Mouse (Mus musculus) erythroid progenitor cell, adult 5-6 weeks (primary cell): ENCODE measurements around the gene Vps13c. TPM values are rescaled to one million over a fixed set of nuclear protein-coding genes. Genes with fewer than 3 reads are reported as not detected.
A peak's percentile ranks its signal among the peaks of the same experiment; 100 is the strongest.

ENCODE experiments used
- ATAC-seq: replicated peaks from 2 replicates; pipeline ENCODE4 v1.8.0; 2016; ENCODE audit warnings: moderate number of reproducible peaks, mild to moderate bottlenecking, moderate TSS enrichment, inconsistent platforms; ENCODE audit not compliant: poor library complexity, low FRiP score, severe bottlenecking
- total RNA-seq, 2 experiments: library from RNA; stranded (forward) in 1 of 2; stranded (reverse) in 1 of 2; fragments of 150-400 nt in 1 of 2; fragments of 186-747, 209-891 nt in 1 of 2; gene quantifications; 2 replicates each; pipeline versions ENCODE4 v1.2.3 to v1.2.4; 2015 to 2017; ENCODE audit warnings: low replicate concordance in 2 of 2

Vps13c gene
- total RNA-seq, 2 experiments from 2014 or later: 6.1 to 13.8 TPM

DNA sequence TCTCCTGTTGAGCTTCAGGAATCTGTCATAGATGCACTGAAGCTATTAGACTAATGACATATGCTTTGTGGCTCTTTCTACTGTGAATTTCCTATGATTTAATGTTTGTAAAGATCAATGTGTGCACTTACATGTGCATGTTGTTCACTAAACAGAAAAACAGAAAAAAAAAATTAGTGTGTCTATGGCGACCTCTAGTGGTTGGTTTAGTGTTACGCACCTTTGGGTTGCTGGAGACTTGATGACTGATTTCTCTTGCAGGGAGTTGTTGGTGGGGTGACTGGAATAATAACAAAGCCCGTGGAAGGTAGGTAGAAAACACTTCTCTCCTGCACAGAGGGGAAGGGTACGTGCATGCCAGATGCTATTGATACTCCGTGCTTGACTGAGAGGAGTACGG, 133.3 kb downstream of the Vps13c start:
- ATAC-seq: no peak

DNA sequence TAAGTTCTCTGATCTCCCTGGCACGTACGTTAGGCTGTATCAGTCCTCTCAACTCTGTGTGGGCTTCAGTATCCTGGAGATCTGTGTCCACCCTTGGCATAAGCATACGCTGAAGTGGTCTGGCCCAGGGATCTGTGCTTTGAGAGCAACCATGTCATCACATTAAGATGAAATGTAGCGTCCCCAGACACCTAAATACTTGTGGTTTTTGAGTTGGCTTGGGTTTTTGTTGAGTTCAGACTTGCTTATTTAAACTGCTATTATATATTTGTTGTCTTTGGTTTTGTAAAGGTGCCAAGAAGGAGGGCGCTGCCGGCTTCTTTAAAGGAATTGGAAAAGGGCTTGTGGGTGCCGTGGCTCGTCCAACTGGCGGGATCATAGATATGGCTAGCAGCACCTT, 135.3 kb downstream of the Vps13c start:
- no peak for ATAC-seq

DNA sequence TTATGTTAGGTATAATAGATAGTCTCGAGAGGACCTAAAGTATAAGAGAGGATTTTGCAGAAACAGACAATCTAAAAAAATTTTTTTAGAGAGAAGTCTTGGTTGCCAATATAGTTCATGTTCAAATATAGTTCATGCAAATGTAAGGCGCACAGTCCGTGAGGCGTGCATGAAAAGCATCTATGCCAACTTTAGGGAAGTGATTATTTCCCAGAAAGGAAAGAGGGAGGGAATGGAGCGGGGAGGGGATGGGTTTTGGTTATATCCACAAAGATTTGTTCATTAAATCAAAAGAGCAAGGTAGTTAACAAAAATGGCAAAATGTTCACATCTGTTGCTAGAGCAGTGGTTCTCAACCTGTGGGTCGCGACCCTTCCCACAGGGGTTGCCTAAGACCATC, 166.4 kb downstream of the Vps13c start:
- ATAC-seq: no peak

DNA sequence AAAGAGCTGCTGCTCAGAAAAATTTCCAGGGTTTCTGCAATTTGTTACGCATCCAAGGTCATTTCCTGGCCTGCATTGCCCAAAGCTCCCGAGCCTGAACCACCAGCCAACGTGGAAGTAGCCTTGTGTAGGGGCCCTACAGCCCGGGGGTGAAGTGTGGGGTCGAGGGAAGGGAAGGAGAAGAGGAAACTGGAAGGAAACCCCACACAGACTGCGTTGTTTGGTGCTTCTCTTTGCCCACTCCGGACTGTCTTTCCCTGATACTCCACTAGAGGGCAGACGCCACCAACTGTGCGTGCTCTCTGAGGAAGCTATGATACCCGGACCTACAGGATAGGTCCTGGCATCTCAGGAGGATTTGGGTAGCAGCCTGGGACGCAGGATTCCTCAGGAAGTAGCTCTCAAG, 174.8 kb downstream of the Vps13c start:
- ATAC-seq: peak; percentile 52; the same call in 1 of the 2 replicates

DNA sequence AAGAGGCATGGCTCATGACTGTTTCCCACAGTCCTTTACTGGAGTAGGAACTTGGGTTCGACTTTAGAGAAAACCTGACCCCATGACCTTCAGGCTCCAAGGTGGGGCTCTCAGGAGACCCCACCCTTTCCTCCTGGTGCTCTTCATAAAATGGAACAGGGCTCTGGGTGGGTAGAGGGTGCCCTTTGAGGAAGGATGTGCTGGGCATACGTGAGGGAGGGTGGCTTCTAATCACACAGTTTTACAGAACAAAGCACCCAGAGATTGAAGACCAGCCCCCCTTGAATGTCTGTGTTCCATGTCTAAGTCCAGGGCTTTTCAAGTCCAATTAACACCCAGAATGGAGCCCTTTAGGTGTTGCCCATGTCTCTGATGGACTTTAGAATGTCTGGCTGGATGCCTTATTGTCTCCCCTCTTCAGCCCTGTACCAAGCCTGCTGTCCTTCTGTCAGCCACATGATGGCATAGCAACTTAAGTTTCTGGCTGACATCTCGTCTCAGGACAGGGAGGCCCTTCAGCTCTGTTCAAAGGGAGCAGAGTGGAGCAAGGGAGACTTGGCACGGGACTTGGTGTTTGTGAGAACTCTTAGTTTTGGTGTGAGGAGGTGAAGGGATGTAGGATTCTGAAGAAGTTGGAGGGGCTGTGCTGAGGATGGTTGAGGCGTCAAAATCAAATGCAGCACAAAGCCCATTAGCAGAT, 176.2 kb downstream of the Vps13c start:
- no peak for ATAC-seq

DNA sequence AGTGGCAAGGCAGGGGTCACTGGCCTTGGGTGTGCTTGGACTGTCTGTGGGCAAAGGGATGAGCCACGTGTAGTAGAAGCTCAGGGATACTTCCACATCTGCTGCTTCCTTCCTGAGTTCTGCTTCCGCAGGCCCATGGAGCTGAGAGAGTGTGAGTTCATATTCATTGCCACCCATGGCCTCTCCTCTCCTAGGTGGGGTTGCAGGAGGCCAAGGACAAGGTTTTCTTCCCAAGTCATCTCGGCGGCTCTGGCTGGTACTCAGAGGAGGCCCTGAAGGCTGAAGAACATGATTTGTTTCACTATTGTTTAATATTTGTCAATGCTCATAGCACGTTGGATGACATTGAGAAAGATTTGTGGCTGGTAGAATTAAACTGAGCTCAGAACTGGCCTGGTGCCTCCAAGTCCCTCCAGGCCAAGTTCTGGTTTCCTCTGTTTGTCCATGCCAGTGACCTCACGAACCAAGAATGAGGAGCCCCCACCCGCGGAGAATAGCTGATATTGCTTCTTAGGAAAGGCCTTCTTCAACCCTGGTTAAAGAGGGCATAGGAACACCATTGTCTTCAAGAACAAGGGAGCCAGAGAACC, 180.7 kb downstream of the Vps13c start:
- ATAC-seq: no peak

DNA sequence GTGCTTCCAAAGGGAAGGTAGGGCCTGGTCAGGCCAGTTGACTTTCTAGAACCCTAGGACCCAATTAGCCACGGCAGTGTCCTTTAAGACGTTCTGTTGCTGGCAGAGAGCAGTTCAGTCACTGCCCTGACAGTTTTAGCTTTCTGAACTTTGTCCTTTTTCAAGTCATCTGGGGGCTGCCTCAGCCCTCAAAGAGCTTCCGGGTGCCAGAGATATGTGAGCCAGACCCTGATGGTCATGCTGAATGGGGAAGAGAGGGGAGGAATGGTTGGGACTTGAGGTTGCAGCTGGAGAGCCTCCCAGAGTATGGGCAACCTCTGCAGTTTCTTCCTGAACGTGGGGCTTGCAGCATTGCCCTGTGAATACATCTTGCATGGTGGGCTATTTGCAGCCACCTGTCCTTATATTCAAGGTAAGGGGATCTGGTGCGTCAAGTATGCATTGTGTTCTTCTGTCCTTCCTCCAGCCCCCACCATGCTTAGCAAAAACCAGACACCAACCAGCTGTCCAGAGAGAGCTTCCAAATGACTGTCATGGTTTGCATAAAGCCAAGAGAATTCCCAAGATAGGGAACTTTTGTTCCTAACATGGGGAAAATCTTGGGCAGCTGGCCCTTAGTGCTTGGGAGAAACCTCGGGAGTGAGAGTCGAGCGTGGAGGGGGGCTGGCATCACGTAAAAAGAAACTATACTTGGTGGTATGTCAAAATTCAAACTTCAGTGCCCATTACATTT, 182.3 kb downstream of the Vps13c start:
- ATAC-seq: no peak

DNA sequence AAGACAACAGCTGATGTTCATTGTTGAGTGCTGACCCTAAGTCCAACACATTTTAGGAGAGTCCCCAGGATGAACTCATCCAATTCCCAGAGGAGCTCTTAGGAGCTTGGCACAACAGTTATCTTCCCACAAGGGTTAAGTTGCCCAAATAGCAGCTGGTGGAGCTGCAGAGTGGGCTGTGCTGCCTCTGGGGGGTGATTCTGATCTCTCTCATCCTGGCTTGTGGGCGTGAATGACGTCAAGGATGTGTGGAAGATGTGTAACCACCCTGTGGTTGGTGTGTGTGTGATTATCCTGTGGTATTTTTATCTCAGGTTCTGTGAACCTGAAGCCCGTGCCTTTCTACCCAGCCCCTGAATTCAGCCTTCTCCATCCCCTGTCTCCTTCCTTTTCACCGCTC, 188.4 kb downstream of the Vps13c start:
- no peak for ATAC-seq

DNA sequence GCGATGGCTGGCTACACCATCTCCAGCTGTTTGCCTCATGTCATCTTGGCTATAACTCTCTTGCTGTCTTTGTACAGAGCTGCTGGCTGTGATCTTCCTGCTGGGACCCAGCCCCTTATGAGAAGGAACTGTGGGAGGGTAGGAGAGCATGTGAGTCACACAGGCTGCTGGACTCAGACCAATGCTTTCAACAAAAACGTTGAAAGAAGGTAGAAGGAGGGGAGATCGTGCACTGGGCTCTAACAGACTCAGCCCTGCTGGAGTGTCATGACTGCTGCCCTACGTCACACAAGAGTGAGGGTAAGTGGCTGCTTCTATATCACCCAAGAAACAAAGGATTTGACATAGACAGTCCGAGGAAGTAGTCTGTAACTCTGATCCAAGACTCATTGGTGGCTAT, 193.6 kb downstream of the Vps13c start:
- no peak for ATAC-seq

Other genes with a start within 250 kb of the Vps13c start
- gene C2cd4b, start 81.0 kb upstream of the Vps13c start, total RNA-seq (2015; ENCODE audit: low replicate concordance): not detected in 2 replicates
- gene C2cd4b, start 81.0 kb upstream of the Vps13c start, total RNA-seq (2017; ENCODE audit: low replicate concordance): not detected in 2 replicates
- gene C2cd4a, start 8.1 kb upstream of the Vps13c start, total RNA-seq (2015; ENCODE audit: low replicate concordance): not detected in 2 replicates
- not detected in 2 replicates for gene C2cd4a, start 8.1 kb upstream of the Vps13c start, total RNA-seq (2017; ENCODE audit: low replicate concordance)